Mouse (Mus musculus): ENCODE data around the gene 1700014D04Rik. TPM values are rescaled to one million over a fixed set of nuclear protein-coding genes. Genes with fewer than 3 reads are reported as not detected.

1700014D04Rik gene
- polyA plus RNA-seq (2014; fragmentation: Illumina TruSeq; extraction: RNeasy Lipid Tissue Mini Kit (QIAGEN cat#74804)), result not detected

GRCm38 (mm10) chr13:59746711-59747110 lies at the start of gene 1700014D04Rik:
TSS of gene 1700014D04Rik (minus strand) at chr13:59746752.

GRCm38 (mm10) chr13:59782145-59782544 lies 35.6 kb upstream of the 1700014D04Rik start, which contains the start of gene Gm49354:
TSS of gene Gm49354 (minus strand) at chr13:59782245.

GRCm38 (mm10) chr13:59769296-59770163 lies 23.0 kb upstream of the 1700014D04Rik start, which contains the start of gene Isca1:
TSS of gene Isca1 (minus strand) at chr13:59769810.

GRCm38 (mm10) chr13:59731652-59732051 lies 14.9 kb downstream of the 1700014D04Rik start, which contains the start of gene Spata31d1d:
TSS of gene Spata31d1d (minus strand) at chr13:59731752.

GRCm38 (mm10) chr13:59711984-59712383 lies 34.6 kb downstream of the 1700014D04Rik start, which contains the start of gene Spata31d1b:
TSS of gene Spata31d1b (plus strand) at chr13:59712284.

GRCm38 (mm10) chr13:59710230-59710629 lies 36.3 kb downstream of the 1700014D04Rik start, which contains the start of gene Spata31d1a:
TSS of gene Spata31d1a (minus strand) at chr13:59710330.

GRCm38 (mm10) chr13:59694008-59694407 lies 52.5 kb downstream of the 1700014D04Rik start, which contains the start of gene 4921517D22Rik:
TSS of gene 4921517D22Rik (minus strand) at chr13:59694108.

Other genes with a start within 250 kb of the 1700014D04Rik start
- 42.8 TPM for gene Agtpbp1, start 161.5 kb downstream of the 1700014D04Rik start, polyA plus RNA-seq (2014; fragmentation: Illumina TruSeq; extraction: RNeasy Lipid Tissue Mini Kit (QIAGEN cat#74804))
- gene Naa35, start 161.5 kb downstream of the 1700014D04Rik start, polyA plus RNA-seq (2014; fragmentation: Illumina TruSeq; extraction: RNeasy Lipid Tissue Mini Kit (QIAGEN cat#74804)), result 274 TPM
- 15.3 TPM for gene Golm1, start 70.9 kb downstream of the 1700014D04Rik start, polyA plus RNA-seq (2014; fragmentation: Illumina TruSeq; extraction: RNeasy Lipid Tissue Mini Kit (QIAGEN cat#74804))
- gene 4921517D22Rik, start 52.6 kb downstream of the 1700014D04Rik start, polyA plus RNA-seq (2014; fragmentation: Illumina TruSeq; extraction: RNeasy Lipid Tissue Mini Kit (QIAGEN cat#74804)), result not detected
- gene Spata31d1a, start 36.4 kb downstream of the 1700014D04Rik start, polyA plus RNA-seq (2014; fragmentation: Illumina TruSeq; extraction: RNeasy Lipid Tissue Mini Kit (QIAGEN cat#74804)), result not detected
- gene Spata31d1b, start 34.5 kb downstream of the 1700014D04Rik start, polyA plus RNA-seq (2014; fragmentation: Illumina TruSeq; extraction: RNeasy Lipid Tissue Mini Kit (QIAGEN cat#74804)), result not detected
- not detected for gene Spata31d1d, start 15.0 kb downstream of the 1700014D04Rik start, polyA plus RNA-seq (2014; fragmentation: Illumina TruSeq; extraction: RNeasy Lipid Tissue Mini Kit (QIAGEN cat#74804))
- gene Isca1, start 23.1 kb upstream of the 1700014D04Rik start, polyA plus RNA-seq (2014; fragmentation: Illumina TruSeq; extraction: RNeasy Lipid Tissue Mini Kit (QIAGEN cat#74804)), result 95.0 TPM
- gene Gm49354, start 35.5 kb upstream of the 1700014D04Rik start, polyA plus RNA-seq (2014; fragmentation: Illumina TruSeq; extraction: RNeasy Lipid Tissue Mini Kit (QIAGEN cat#74804)), result not detected
- gene Tut7, start 76.4 kb upstream of the 1700014D04Rik start, polyA plus RNA-seq (2014; fragmentation: Illumina TruSeq; extraction: RNeasy Lipid Tissue Mini Kit (QIAGEN cat#74804)), result 169 TPM